8 mouse cellular contexts compared by ENCODE assay signal in genomic region chr17:32283341-32283740, GRCm38 (mm10). TPM values are rescaled to one million over a fixed set of nuclear protein-coding genes. Genes with fewer than 3 reads are reported as not detected.
DNase-seq lines count a peak whose midpoint lies in the region; ATAC-seq and TF ChIP-seq lines count a peak whose summit lies in the region.

No protein-coding gene starts in this region.

- peak overlapping the region; percentile 77 for H3K4me3 ChIP-seq in heart, embryonic 13.5 days
- peak overlapping the region; percentile 96 for H3K4me3 ChIP-seq in kidney, postnatal 0 days (replicated peaks; ENCODE audit: low read depth, low read length)

- 4% methylated on average over 7 of the region's 7 CpGs for WGBS in heart, embryonic 13.5 days
- WGBS in kidney, postnatal 0 days, result 12% methylated on average over 7 of the region's 7 CpGs

- H3K4me2 ChIP-seq in heart, embryonic 13.5 days, result peak overlapping the region; percentile 85
- H3K4me2 ChIP-seq in kidney, postnatal 0 days (ENCODE audit: low read length), result peak overlapping the region; percentile 77

- H3K36me3 ChIP-seq in heart, embryonic 13.5 days, result no peaks in the 10 kb centered on the region
- H3K36me3 ChIP-seq in kidney, postnatal 0 days (ENCODE audit: insufficient read depth, low read length), result no peaks in the 10 kb centered on the region

- H3K27ac ChIP-seq in heart, embryonic 13.5 days (replicated peaks), result peak overlapping the region; percentile 99
- H3K27ac ChIP-seq in kidney, postnatal 0 days, result peak overlapping the region; percentile 100

- no peaks in the 10 kb centered on the region for H3K9me3 ChIP-seq in heart, embryonic 13.5 days
- H3K9me3 ChIP-seq in kidney, postnatal 0 days (replicated peaks; ENCODE audit: low read length), result no peaks in the 10 kb centered on the region

- TF ChIP-seq CTCF in kidney, postnatal 0 days (IDR thresholded peaks at IDR 0.05; ENCODE audit: low read depth), result no peak

- 0 out of 2 replicates have a peak, but pooled peaks have one; percentile 51 for ATAC-seq in heart, embryonic 13.5 days (ENCODE audit: extremely low read depth, insufficient number of reproducible peaks, low FRiP score, low TSS enrichment)
- no peak for ATAC-seq in kidney, postnatal 0 days (replicated peaks; ENCODE audit: low FRiP score, low read depth)

- no peaks in the 10 kb centered on the region for H3K27me3 ChIP-seq in heart, embryonic 13.5 days (replicated peaks)
- H3K27me3 ChIP-seq in kidney, postnatal 0 days (ENCODE audit: insufficient read depth, low read length), result no peaks in the 10 kb centered on the region

- peak overlapping the region; percentile 95 for H3K9ac ChIP-seq in heart, embryonic 13.5 days
- H3K9ac ChIP-seq in kidney, postnatal 0 days (ENCODE audit: low read depth, low read length), result peak overlapping the region; percentile 99

- DNase-seq in right cerebral cortex, postnatal 4 days, result peak; percentile 11
- no peak for DNase-seq in right cerebral cortex, postnatal 36 days (ENCODE audit: low spot score in 2 of 2)
- DNase-seq in embryo, embryonic 11 days, result peak; percentile 37
- peak; percentile 65 for DNase-seq in kidney, postnatal 0 days (ENCODE audit: low spot score)
- DNase-seq in lung, postnatal 25 days (ENCODE audit: low spot score), result peak; percentile 19
- DNase-seq in testis, postnatal 10 days (ENCODE audit: low spot score), result peak; percentile 51
- DNase-seq in ovary, postnatal 14 days (ENCODE audit: low spot score), result no peak

- H3K4me1 ChIP-seq in heart, embryonic 13.5 days, result peaks cover 36% of the 10 kb centered on the region
- peaks cover 6% of the 10 kb centered on the region; the same call in 1 of the 2 replicates for H3K4me1 ChIP-seq in kidney, postnatal 0 days (replicated peaks; ENCODE audit: insufficient read depth, low read length)

RNA-seq across cellular contexts. Expression of gene Brd4, which starts 1.2 kb away (rescaled TPM):
- polyA plus RNA-seq in heart, embryonic 13.5 days (2015; fragmentation: Nextera tagmentation; extraction: Ambion mirVana), result 58.8 and 64.2 TPM in 2 replicates
- 55.5 and 58.4 TPM in 2 replicates for polyA plus RNA-seq in kidney, postnatal 0 days (2015; fragmentation: Nextera tagmentation; extraction: Ambion mirVana)

RNA-seq across cellular contexts. Expression of gene Akap8, which starts 37.7 kb away (rescaled TPM):
- polyA plus RNA-seq in heart, embryonic 13.5 days (2015; fragmentation: Nextera tagmentation; extraction: Ambion mirVana), result 65.8 and 67.8 TPM in 2 replicates
- polyA plus RNA-seq in kidney, postnatal 0 days (2015; fragmentation: Nextera tagmentation; extraction: Ambion mirVana), result 51.4 and 55.8 TPM in 2 replicates

Comparison
In these comparisons a context has a peak if more than half of its experiments do, and no peak if none do; other contexts are left out.
1. DNase-seq: peak in right cerebral cortex, postnatal 4 days (single experiment), embryo, embryonic 11 days (single experiment), kidney, postnatal 0 days (single experiment), lung, postnatal 25 days (single experiment) and testis, postnatal 10 days (single experiment); none in right cerebral cortex, postnatal 36 days (0 of 2) and ovary, postnatal 14 days (single experiment).